In the genomic region with DNA sequence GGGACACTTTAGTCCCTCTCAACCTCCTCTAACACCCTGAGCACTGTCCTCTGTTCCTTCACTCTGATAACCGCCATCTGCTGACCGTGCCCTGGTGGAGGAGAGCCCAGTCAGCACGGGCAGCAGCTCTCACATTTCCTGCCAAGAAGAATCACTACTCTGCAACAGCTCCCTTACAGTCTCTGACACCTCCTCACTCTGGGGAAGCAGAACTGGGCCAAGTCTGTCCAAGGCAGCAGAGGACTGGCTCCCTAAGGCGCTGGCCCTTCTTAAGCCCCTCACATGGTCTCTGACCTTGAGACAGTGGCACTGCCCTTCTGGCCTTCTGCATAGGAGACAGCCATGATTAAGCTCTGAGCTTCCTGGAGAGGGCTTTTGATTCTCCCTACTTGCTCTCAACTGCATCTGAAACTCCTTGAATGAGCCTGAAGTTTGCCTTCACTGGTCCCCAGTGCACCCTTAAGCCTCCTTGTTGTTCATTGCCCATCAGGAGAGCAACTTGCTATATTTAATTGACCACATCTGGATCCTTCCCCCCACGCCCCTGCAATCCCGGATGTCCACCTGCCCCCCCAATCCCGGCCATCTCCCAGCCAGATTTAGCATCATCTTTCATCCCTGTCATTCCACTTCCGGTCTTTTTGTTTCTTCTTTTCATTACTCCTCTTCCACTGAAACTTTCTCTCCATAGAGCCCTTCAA, we compare ENCODE assay signal across 11 mouse cellular contexts.
DNase-seq lines count a peak whose midpoint lies in the region; ATAC-seq and TF ChIP-seq lines count a peak whose summit lies in the region.
"Had no signal": no experiment of that assay in that cellular context is flagged by ENCODE, and none has a peak within 500 bp of the region (broad histone marks: within the 10 kb centered on the region; RNA-seq: fewer than 3 reads in every experiment).

No protein-coding gene starts in this region.

- H3K4me3 ChIP-seq in hindbrain, embryonic 15.5 days, result no peak overlapping the region
- no peak overlapping the region for H3K4me3 ChIP-seq in hindbrain, embryonic 10.5 days
- H3K4me3 ChIP-seq in lung, embryonic 14.5 days (ENCODE audit: low read depth, low read length), result no peak overlapping the region
- no peak overlapping the region for H3K4me3 ChIP-seq in neural tube, embryonic 15.5 days (replicated peaks)
- H3K4me3 ChIP-seq in forebrain, embryonic 15.5 days, result no peak overlapping the region
- H3K4me3 ChIP-seq: embryonic facial prominence, embryonic 12.5 days; left cerebral cortex, adult 2 months; neural tube, embryonic 13.5 days had no signal

- H3K27ac ChIP-seq in hindbrain, embryonic 15.5 days (replicated peaks), result no peak overlapping the region
- H3K27ac ChIP-seq in hindbrain, embryonic 10.5 days, result no peak overlapping the region
- H3K27ac ChIP-seq in lung, embryonic 14.5 days (ENCODE audit: low read depth), result peak overlapping the region; percentile 3; the same call in 1 of the 2 replicates
- H3K27ac ChIP-seq in neural tube, embryonic 15.5 days (replicated peaks), result no peak overlapping the region
- H3K27ac ChIP-seq in forebrain, embryonic 15.5 days (replicated peaks), result no peak overlapping the region
- H3K27ac ChIP-seq: embryonic facial prominence, embryonic 12.5 days; left cerebral cortex, adult 2 months; neural tube, embryonic 13.5 days had no signal

- peak; percentile 45; the same call in 1 of the 2 replicates for ATAC-seq in hindbrain, embryonic 15.5 days (ENCODE audit: low FRiP score, low read depth)
- ATAC-seq in lung, embryonic 14.5 days (ENCODE audit: insufficient read depth), result peak; percentile 92
- ATAC-seq in neural tube, embryonic 15.5 days (ENCODE audit: low FRiP score), result no peak
- ATAC-seq in forebrain, embryonic 15.5 days (replicated peaks), result no peak

- no peak for TF ChIP-seq CTCF in brain, embryonic 14.5 days (IDR thresholded peaks at IDR 0.05; ENCODE audit: borderline replicate concordance, extremely low read depth, insufficient read depth, insufficient read length)
- TF ChIP-seq CTCF in lung, embryonic 14.5 days (IDR thresholded peaks at IDR 0.05; ENCODE audit: low read depth), result no peak

- H3K9ac ChIP-seq in hindbrain, embryonic 15.5 days, result no peak overlapping the region
- no peak overlapping the region for H3K9ac ChIP-seq in lung, embryonic 14.5 days
- no peak overlapping the region for H3K9ac ChIP-seq in neural tube, embryonic 15.5 days (replicated peaks)
- H3K9ac ChIP-seq in forebrain, embryonic 15.5 days (replicated peaks), result no peak overlapping the region
- H3K9ac ChIP-seq: embryonic facial prominence, embryonic 12.5 days; neural tube, embryonic 13.5 days had no signal

- H3K4me2 ChIP-seq in hindbrain, embryonic 15.5 days, result no peak overlapping the region
- H3K4me2 ChIP-seq in lung, embryonic 14.5 days, result no peak overlapping the region
- no peak overlapping the region for H3K4me2 ChIP-seq in neural tube, embryonic 15.5 days
- H3K4me2 ChIP-seq in forebrain, embryonic 15.5 days (replicated peaks), result no peak overlapping the region
- H3K4me2 ChIP-seq: embryonic facial prominence, embryonic 12.5 days; neural tube, embryonic 13.5 days had no signal

- TF ChIP-seq POLR2A in brain, embryonic 14.5 days (IDR thresholded peaks at IDR 0.05; ENCODE audit: borderline replicate concordance, extremely low read depth, insufficient read depth, insufficient read length, poor library complexity, severe bottlenecking), result no peak

- H3K4me1 ChIP-seq in hindbrain, embryonic 15.5 days (replicated peaks), result no peaks in the 10 kb centered on the region
- 0 out of 2 replicates have a peak, but pooled peaks cover 3% of the 10 kb centered on the region for H3K4me1 ChIP-seq in hindbrain, embryonic 10.5 days (replicated peaks)
- H3K4me1 ChIP-seq in lung, embryonic 14.5 days (ENCODE audit: insufficient read depth), result peaks cover 3% of the 10 kb centered on the region; the same call in 1 of the 2 replicates
- no peaks in the 10 kb centered on the region for H3K4me1 ChIP-seq in neural tube, embryonic 15.5 days
- H3K4me1 ChIP-seq in forebrain, embryonic 15.5 days, result 0 out of 2 replicates have a peak, but pooled peaks cover 2% of the 10 kb centered on the region
- H3K4me1 ChIP-seq: embryonic facial prominence, embryonic 12.5 days; neural tube, embryonic 13.5 days had no signal

- H3K27me3 ChIP-seq in hindbrain, embryonic 15.5 days, result no peaks in the 10 kb centered on the region
- H3K27me3 ChIP-seq in hindbrain, embryonic 10.5 days (ENCODE audit: insufficient read depth, poor library complexity, severe bottlenecking), result no peaks in the 10 kb centered on the region
- H3K27me3 ChIP-seq in lung, embryonic 14.5 days (ENCODE audit: insufficient read depth, low read length), result no peaks in the 10 kb centered on the region
- H3K27me3 ChIP-seq in neural tube, embryonic 15.5 days (replicated peaks), result no peaks in the 10 kb centered on the region
- no peaks in the 10 kb centered on the region for H3K27me3 ChIP-seq in forebrain, embryonic 15.5 days
- H3K27me3 ChIP-seq: embryonic facial prominence, embryonic 12.5 days; neural tube, embryonic 13.5 days had no signal

- H3K36me3 ChIP-seq in hindbrain, embryonic 15.5 days, result no peaks in the 10 kb centered on the region
- no peaks in the 10 kb centered on the region for H3K36me3 ChIP-seq in hindbrain, embryonic 10.5 days
- no peaks in the 10 kb centered on the region for H3K36me3 ChIP-seq in lung, embryonic 14.5 days (ENCODE audit: insufficient read depth)
- no peaks in the 10 kb centered on the region for H3K36me3 ChIP-seq in neural tube, embryonic 15.5 days
- H3K36me3 ChIP-seq in forebrain, embryonic 15.5 days, result no peaks in the 10 kb centered on the region
- H3K36me3 ChIP-seq: embryonic facial prominence, embryonic 12.5 days; neural tube, embryonic 13.5 days had no signal

- DNase-seq in hindbrain, embryonic 10.5 days (ENCODE audit: low spot score), result no peak
- DNase-seq in brain, embryonic 14.5 days (ENCODE audit: low read depth), result peak; percentile 12
- peak; percentile 6 to 41 for DNase-seq in heart, adult 9 months (ENCODE audit: low spot score in 2 of 2)
- peak; percentile 76 for DNase-seq in lung, embryonic 14.5 days
- no peak for DNase-seq in layer of hippocampus, postnatal 25 days (ENCODE audit: extremely low spot score in 1 of 2, low spot score in 1 of 2)

- WGBS in hindbrain, embryonic 15.5 days, result 66% methylated on average over 8 of the region's 8 CpGs
- 74% methylated on average over 8 of the region's 8 CpGs for WGBS in hindbrain, embryonic 10.5 days
- 32% methylated on average over 8 of the region's 8 CpGs for WGBS in lung, embryonic 14.5 days
- 72% methylated on average over 8 of the region's 8 CpGs for WGBS in neural tube, embryonic 15.5 days
- WGBS in forebrain, embryonic 15.5 days, result 75% methylated on average over 8 of the region's 8 CpGs

- H3K9me3 ChIP-seq in hindbrain, embryonic 15.5 days, result no peaks in the 10 kb centered on the region
- H3K9me3 ChIP-seq in hindbrain, embryonic 10.5 days, result no peaks in the 10 kb centered on the region
- H3K9me3 ChIP-seq in lung, embryonic 14.5 days (ENCODE audit: low read depth, low read length), result no peaks in the 10 kb centered on the region
- no peaks in the 10 kb centered on the region for H3K9me3 ChIP-seq in neural tube, embryonic 15.5 days (replicated peaks)
- no peaks in the 10 kb centered on the region for H3K9me3 ChIP-seq in forebrain, embryonic 15.5 days
- H3K9me3 ChIP-seq: embryonic facial prominence, embryonic 12.5 days; neural tube, embryonic 13.5 days had no signal

Comparison
In these comparisons a context has a peak if more than half of its experiments do, and no peak if none do; other contexts are left out.
1. ATAC-seq: peak in hindbrain, embryonic 15.5 days (single experiment) and lung, embryonic 14.5 days (single experiment); none in neural tube, embryonic 15.5 days (single experiment) and forebrain, embryonic 15.5 days (single experiment).
2. DNase-seq: peak in brain, embryonic 14.5 days (single experiment), heart, adult 9 months (2 of 2) and lung, embryonic 14.5 days (single experiment); none in hindbrain, embryonic 10.5 days (single experiment) and layer of hippocampus, postnatal 25 days (0 of 2).